ENCODE assay signal across 17 mouse cellular contexts in genomic region chr5:139433842-139434568, GRCm38 (mm10). TPM values are rescaled to one million over a fixed set of nuclear protein-coding genes. Genes with fewer than 3 reads are reported as not detected.
A peak's percentile ranks its signal among the peaks of the same experiment; 100 is the strongest.
DNase-seq lines count a peak whose midpoint lies in the region; ATAC-seq and TF ChIP-seq lines count a peak whose summit lies in the region.
"Had no signal": no experiment of that assay in that cellular context is flagged by ENCODE, and none has a peak within 500 bp of the region (broad histone marks: within the 10 kb centered on the region; RNA-seq: fewer than 3 reads in every experiment).

No protein-coding gene starts in this region.

- no peak for ATAC-seq in forebrain, embryonic 14.5 days
- no peak for ATAC-seq in midbrain, embryonic 15.5 days (replicated peaks)
- ATAC-seq in lung, postnatal 0 days: no peak

- H3K4me2 ChIP-seq in forebrain, embryonic 14.5 days (ENCODE audit: low read length): no peak overlapping the region
- no peak overlapping the region for H3K4me2 ChIP-seq in midbrain, embryonic 15.5 days
- no peak overlapping the region for H3K4me2 ChIP-seq in lung, postnatal 0 days (replicated peaks; ENCODE audit: low read depth, low read length)
- H3K4me2 ChIP-seq: embryonic facial prominence, embryonic 12.5 days; lung, embryonic 14.5 days had no signal

- 79% methylated on average over 9 of the region's 9 CpGs for WGBS in forebrain, embryonic 14.5 days
- WGBS in midbrain, embryonic 15.5 days: 81% methylated on average over 9 of the region's 9 CpGs
- WGBS in lung, postnatal 0 days: 79% methylated on average over 9 of the region's 9 CpGs

- no peaks in the 10 kb centered on the region for H3K9me3 ChIP-seq in forebrain, embryonic 14.5 days (replicated peaks; ENCODE audit: control insufficient read depth, low read length)
- H3K9me3 ChIP-seq in midbrain, embryonic 15.5 days: no peaks in the 10 kb centered on the region
- no peaks in the 10 kb centered on the region for H3K9me3 ChIP-seq in lung, postnatal 0 days (ENCODE audit: low read length)
- H3K9me3 ChIP-seq: embryonic facial prominence, embryonic 12.5 days had no signal

- TF ChIP-seq CTCF in left cerebral cortex, adult 2 months (IDR thresholded peaks at IDR 0.05): no peak
- no peak for TF ChIP-seq CTCF in lung, postnatal 0 days (IDR thresholded peaks at IDR 0.05)

- H3K4me1 ChIP-seq in forebrain, embryonic 14.5 days (ENCODE audit: control insufficient read depth, insufficient read depth, low read length): peaks cover 54% of the 10 kb centered on the region
- peaks cover 48% of the 10 kb centered on the region for H3K4me1 ChIP-seq in midbrain, embryonic 15.5 days
- H3K4me1 ChIP-seq in lung, postnatal 0 days (ENCODE audit: insufficient read depth, low read depth, low read length): no peaks in the 10 kb centered on the region; the same call in 1 of the 2 replicates

- no peaks in the 10 kb centered on the region for H3K36me3 ChIP-seq in forebrain, embryonic 14.5 days (ENCODE audit: control insufficient read depth, insufficient read depth, low read length)
- no peaks in the 10 kb centered on the region for H3K36me3 ChIP-seq in midbrain, embryonic 15.5 days (replicated peaks)
- H3K36me3 ChIP-seq in lung, postnatal 0 days (ENCODE audit: insufficient read depth, low read length): no peaks in the 10 kb centered on the region; the same call in 1 of the 2 replicates
- H3K36me3 ChIP-seq: embryonic facial prominence, embryonic 12.5 days had no signal

- no peaks in the 10 kb centered on the region for H3K27me3 ChIP-seq in forebrain, embryonic 14.5 days (replicated peaks; ENCODE audit: control insufficient read depth, insufficient read depth, low read length)
- no peaks in the 10 kb centered on the region for H3K27me3 ChIP-seq in midbrain, embryonic 15.5 days (replicated peaks)
- H3K27me3 ChIP-seq in lung, postnatal 0 days (replicated peaks; ENCODE audit: insufficient read depth, low read length): no peaks in the 10 kb centered on the region
- H3K27me3 ChIP-seq: embryonic facial prominence, embryonic 12.5 days had no signal

- peak overlapping the region; percentile 65 for H3K27ac ChIP-seq in left cerebral cortex, adult 2 months
- peak overlapping the region; percentile 70 for H3K27ac ChIP-seq in forebrain, embryonic 14.5 days (ENCODE audit: low read depth, low read length)
- peak overlapping the region; percentile 68 for H3K27ac ChIP-seq in midbrain, embryonic 15.5 days
- H3K27ac ChIP-seq in lung, postnatal 0 days (ENCODE audit: low read length): no peak overlapping the region
- H3K27ac ChIP-seq: embryonic facial prominence, embryonic 12.5 days; macrophage had no signal

- no peak overlapping the region for H3K9ac ChIP-seq in forebrain, embryonic 14.5 days (ENCODE audit: low read length)
- H3K9ac ChIP-seq in midbrain, embryonic 15.5 days: no peak overlapping the region
- no peak overlapping the region for H3K9ac ChIP-seq in lung, postnatal 0 days (replicated peaks; ENCODE audit: low read depth)
- H3K9ac ChIP-seq: lung, embryonic 14.5 days had no signal

- H3K4me3 ChIP-seq in left cerebral cortex, adult 2 months: no peak overlapping the region
- H3K4me3 ChIP-seq in forebrain, embryonic 14.5 days (ENCODE audit: low read depth, low read length): no peak overlapping the region
- H3K4me3 ChIP-seq in midbrain, embryonic 15.5 days: no peak overlapping the region
- no peak overlapping the region for H3K4me3 ChIP-seq in lung, postnatal 0 days (ENCODE audit: low read depth, low read length)
- H3K4me3 ChIP-seq: embryonic facial prominence, embryonic 12.5 days had no signal

- TF ChIP-seq EP300 in lung, postnatal 0 days (IDR thresholded peaks at IDR 0.05): no peak

- intact Hi-C loops in left cerebral cortex, adult 2 months (cut with DNase I): no loop called here

- DNase-seq in gastrocnemius, adult 18-20 months (ENCODE audit: low spot score): peak; percentile 53
- no peak for DNase-seq in gastrocnemius, postnatal 10 days
- no peak for DNase-seq in left cerebral cortex, adult 2 months (ENCODE audit: extremely low spot score in 1 of 2, low spot score in 2 of 2)
- no peak for DNase-seq in left cerebral cortex, adult 8-10 months (ENCODE audit: low spot score in 2 of 2)
- no peak for DNase-seq in forebrain, embryonic 14.5 days (ENCODE audit: low spot score)
- no peak for DNase-seq in lung, postnatal 0 days (ENCODE audit: low spot score)
- DNase-seq in cerebellum, adult 9-10 months: no peak
- DNase-seq: cerebellum, postnatal 36 days; heart, postnatal 4 days; kidney, adult 8-10 months; kidney, postnatal 25 days; lung, embryonic 14.5 days; thymus, adult 18-20 months had no signal

RNA-seq across cellular contexts. Expression of gene Gper1, which starts 11.1 kb away (rescaled TPM):
- under 1 TPM; 0.59 to 0.82 TPM for total RNA-seq in gastrocnemius, adult 18-20 months (2021)
- 1 to 10 TPM; 2.3 to 2.7 TPM for total RNA-seq in gastrocnemius, postnatal 10 days (2021)
- total RNA-seq in left cerebral cortex, adult 2 months (2021): 1 to 10 TPM; 2.5 to 2.8 TPM
- total RNA-seq in left cerebral cortex, adult 8-10 months (2022): 1 to 10 TPM; 2.5 to 3.7 (median 3.3) TPM
- 10.0 and 10.2 TPM in 2 replicates for polyA plus RNA-seq in forebrain, embryonic 14.5 days (2014; fragmentation: Nextera tagmentation; extraction: Ambion mirVana)
- polyA plus RNA-seq in midbrain, embryonic 15.5 days (2015; fragmentation: Nextera tagmentation; extraction: Ambion mirVana): 8.2 and 9.5 TPM in 2 replicates
- 7.1 and 7.2 TPM in 2 replicates for polyA plus RNA-seq in lung, postnatal 0 days (2015; fragmentation: Nextera tagmentation; extraction: Ambion mirVana)
- total RNA-seq: liver, adult 2 months had no signal
- polyA plus RNA-seq: macrophage had no signal

RNA-seq across cellular contexts. Expression of gene 3110082I17Rik, which starts 26.3 kb away (rescaled TPM):
- 10 to 100 TPM in 1 of 2 experiments, 1 to 10 TPM in 1; 9.6 to 10.4 TPM for total RNA-seq in gastrocnemius, adult 18-20 months (2021)
- 10 to 100 TPM; 11.8 to 12.2 TPM for total RNA-seq in gastrocnemius, postnatal 10 days (2021)
- 10 to 100 TPM; 16.3 to 17.9 TPM for total RNA-seq in left cerebral cortex, adult 2 months (2021)
- 10 to 100 TPM; 12.6 to 16.6 (median 15.2) TPM for total RNA-seq in left cerebral cortex, adult 8-10 months (2022)
- 14.9 and 15.2 TPM in 2 replicates for polyA plus RNA-seq in forebrain, embryonic 14.5 days (2014; fragmentation: Nextera tagmentation; extraction: Ambion mirVana)
- 16.7 and 17.9 TPM in 2 replicates for polyA plus RNA-seq in midbrain, embryonic 15.5 days (2015; fragmentation: Nextera tagmentation; extraction: Ambion mirVana)
- 16.1 and 17.5 TPM in 2 replicates for polyA plus RNA-seq in lung, postnatal 0 days (2015; fragmentation: Nextera tagmentation; extraction: Ambion mirVana)

RNA-seq across cellular contexts. Expression of gene C130050O18Rik, which starts 28.9 kb away (rescaled TPM):
- under 1 TPM; 0.12 to 0.21 TPM for total RNA-seq in gastrocnemius, adult 18-20 months (2021)
- total RNA-seq in gastrocnemius, postnatal 10 days (2021): 1 to 10 TPM; 1.0 to 1.5 TPM
- total RNA-seq in left cerebral cortex, adult 2 months (2021): under 1 TPM; 0.29 to 0.63 TPM
- total RNA-seq in left cerebral cortex, adult 8-10 months (2022): 1 to 10 TPM in 1 of 4 experiments, under 1 TPM in 3; 0.32 to 1.5 (median 0.70) TPM
- 0.18 TPM in 1 of 2 replicates, not detected in the other for polyA plus RNA-seq in forebrain, embryonic 14.5 days (2014; fragmentation: Nextera tagmentation; extraction: Ambion mirVana)
- 0.18 and 0.33 TPM in 2 replicates for polyA plus RNA-seq in midbrain, embryonic 15.5 days (2015; fragmentation: Nextera tagmentation; extraction: Ambion mirVana)
- polyA plus RNA-seq in lung, postnatal 0 days (2015; fragmentation: Nextera tagmentation; extraction: Ambion mirVana): 2.2 and 3.3 TPM in 2 replicates

RNA-seq across cellular contexts. Expression of gene Zfand2a, which starts 50.3 kb away (rescaled TPM):
- 10 to 100 TPM in 1 of 2 experiments, 1 to 10 TPM in 1; 7.6 to 12.0 TPM for total RNA-seq in gastrocnemius, adult 18-20 months (2021)
- total RNA-seq in gastrocnemius, postnatal 10 days (2021): 10 to 100 TPM; 10.0 to 11.7 TPM
- total RNA-seq in left cerebral cortex, adult 2 months (2021): 10 to 100 TPM; 53.9 to 60.0 TPM
- 10 to 100 TPM; 45.5 to 52.6 (median 50.4) TPM for total RNA-seq in left cerebral cortex, adult 8-10 months (2022)
- polyA plus RNA-seq in forebrain, embryonic 14.5 days (2014; fragmentation: Nextera tagmentation; extraction: Ambion mirVana): 10.1 and 10.7 TPM in 2 replicates
- 22.7 and 24.2 TPM in 2 replicates for polyA plus RNA-seq in midbrain, embryonic 15.5 days (2015; fragmentation: Nextera tagmentation; extraction: Ambion mirVana)
- 4.8 and 5.1 TPM in 2 replicates for polyA plus RNA-seq in lung, postnatal 0 days (2015; fragmentation: Nextera tagmentation; extraction: Ambion mirVana)

RNA-seq across cellular contexts. Expression of gene Gpr146, which starts 56.5 kb away (rescaled TPM):
- total RNA-seq in gastrocnemius, adult 18-20 months (2021): 10 to 100 TPM; 21.8 to 28.9 TPM
- 10 to 100 TPM; 13.0 to 19.0 TPM for total RNA-seq in gastrocnemius, postnatal 10 days (2021)
- total RNA-seq in left cerebral cortex, adult 2 months (2021): 10 to 100 TPM; 12.5 to 13.9 TPM
- 10 to 100 TPM; 15.9 to 17.1 (median 16.4) TPM for total RNA-seq in left cerebral cortex, adult 8-10 months (2022)
- polyA plus RNA-seq in forebrain, embryonic 14.5 days (2014; fragmentation: Nextera tagmentation; extraction: Ambion mirVana): 0.85 and 0.93 TPM in 2 replicates
- polyA plus RNA-seq in midbrain, embryonic 15.5 days (2015; fragmentation: Nextera tagmentation; extraction: Ambion mirVana): 2.5 and 2.7 TPM in 2 replicates
- polyA plus RNA-seq in lung, postnatal 0 days (2015; fragmentation: Nextera tagmentation; extraction: Ambion mirVana): 22.7 and 28.1 TPM in 2 replicates
